ENCODE assay signal across 16 mouse cellular contexts in the genomic region with DNA sequence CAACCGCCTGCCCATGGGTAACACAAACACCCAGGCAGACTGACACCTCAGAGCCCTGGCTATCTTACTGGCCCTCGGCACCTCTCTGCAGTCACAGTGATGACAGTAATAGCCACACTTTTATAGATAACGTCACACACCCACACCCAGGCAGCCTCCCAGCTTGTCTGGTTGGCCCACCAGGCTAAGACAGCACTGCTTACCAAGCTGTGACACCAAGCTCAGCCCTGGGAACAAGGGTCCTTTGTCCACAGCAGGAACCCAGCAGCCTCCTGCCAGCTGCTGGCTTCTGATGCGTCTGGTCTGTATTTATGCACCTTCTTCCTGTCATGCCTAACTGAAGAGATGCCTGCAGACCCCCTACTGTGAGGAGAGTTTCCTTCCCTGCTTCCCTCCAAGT. TPM values are rescaled to one million over a fixed set of nuclear protein-coding genes. Genes with fewer than 3 reads are reported as not detected.
A peak's percentile ranks its signal among the peaks of the same experiment; 100 is the strongest.
DNase-seq lines count a peak whose midpoint lies in the region; ATAC-seq lines count a peak whose summit lies in the region.
"Had no signal": no experiment of that assay in that cellular context is flagged by ENCODE, and none has a peak within 500 bp of the region (broad histone marks: within the 10 kb centered on the region; RNA-seq: fewer than 3 reads in every experiment).

No protein-coding gene starts in this region.

- 0 out of 2 replicates have a peak, but pooled peaks have one; percentile 56 for ATAC-seq in heart, embryonic 11.5 days (replicated peaks; ENCODE audit: insufficient number of reproducible peaks, low FRiP score, low TSS enrichment)
- ATAC-seq in limb, embryonic 15.5 days (ENCODE audit: insufficient number of reproducible peaks, low FRiP score, low TSS enrichment, low read depth), result no peak
- ATAC-seq: inflammation-experienced regulatory T-cells, adult 6 months had no signal

- H3K9ac ChIP-seq in heart, embryonic 11.5 days (ENCODE audit: low read depth, low read length), result no peak overlapping the region
- H3K9ac ChIP-seq in limb, embryonic 15.5 days, result no peak overlapping the region
- H3K9ac ChIP-seq: liver, embryonic 15.5 days had no signal

- H3K4me2 ChIP-seq in heart, embryonic 11.5 days, result no peak overlapping the region
- no peak overlapping the region for H3K4me2 ChIP-seq in limb, embryonic 15.5 days
- H3K4me2 ChIP-seq: liver, embryonic 15.5 days had no signal

- DNase-seq in heart, postnatal 10 days, result no peak
- DNase-seq in layer of hippocampus, postnatal 36 days, result peak; percentile 11 to 16
- DNase-seq in layer of hippocampus, adult 9-10 months (ENCODE audit: low spot score), result no peak
- peak; percentile 18 for DNase-seq in embryo, embryonic 10.5 days (ENCODE audit: low spot score)
- no peak for DNase-seq in frontal cortex, postnatal 10 days (ENCODE audit: low spot score in 2 of 2)
- no peak for DNase-seq in lung, adult 18-20 months
- DNase-seq: cerebellum, postnatal 14 days; gastrocnemius, adult 2 months; kidney, postnatal 14 days; thymus, adult 2 months had no signal

- H3K9me3 ChIP-seq in heart, embryonic 11.5 days (replicated peaks; ENCODE audit: control insufficient read depth, low read length), result no peaks in the 10 kb centered on the region
- H3K9me3 ChIP-seq in limb, embryonic 15.5 days, result no peaks in the 10 kb centered on the region
- H3K9me3 ChIP-seq: G1E; liver, embryonic 15.5 days had no signal

- H3K4me3 ChIP-seq in heart, embryonic 11.5 days (ENCODE audit: low read depth, low read length), result no peak overlapping the region
- H3K4me3 ChIP-seq in limb, embryonic 15.5 days, result no peak overlapping the region
- H3K4me3 ChIP-seq: gastrocnemius, adult 2 months; liver, embryonic 15.5 days had no signal

- WGBS in heart, embryonic 11.5 days (ENCODE audit: insufficient replicate concordance), result 14% methylated on average over 4 of the region's 4 CpGs
- WGBS in limb, embryonic 15.5 days, result 40% methylated on average over 4 of the region's 4 CpGs

- 0 out of 2 replicates have a peak overlapping the region, but pooled peaks have one; percentile 8 for H3K27ac ChIP-seq in heart, embryonic 11.5 days (ENCODE audit: low read depth, low read length)
- peak overlapping the region; percentile 55; the same call in 1 of the 2 replicates for H3K27ac ChIP-seq in limb, embryonic 15.5 days
- H3K27ac ChIP-seq: gastrocnemius, adult 2 months; liver, embryonic 15.5 days; macrophage had no signal

- no peaks in the 10 kb centered on the region for H3K36me3 ChIP-seq in heart, embryonic 11.5 days (ENCODE audit: control insufficient read depth, insufficient read depth, low read length)
- H3K36me3 ChIP-seq in limb, embryonic 15.5 days, result no peaks in the 10 kb centered on the region
- H3K36me3 ChIP-seq: G1E; liver, embryonic 15.5 days had no signal

- peaks cover 31% of the 10 kb centered on the region for H3K4me1 ChIP-seq in heart, embryonic 11.5 days (ENCODE audit: control insufficient read depth, insufficient read depth, low read length)
- peaks cover 35% of the 10 kb centered on the region for H3K4me1 ChIP-seq in limb, embryonic 15.5 days
- H3K4me1 ChIP-seq: liver, embryonic 15.5 days had no signal

- peaks cover 3% of the 10 kb centered on the region; the same call in 1 of the 2 replicates for H3K27me3 ChIP-seq in heart, embryonic 11.5 days (ENCODE audit: control insufficient read depth, insufficient read depth, low read length)
- no peaks in the 10 kb centered on the region for H3K27me3 ChIP-seq in limb, embryonic 15.5 days
- H3K27me3 ChIP-seq: liver, embryonic 15.5 days had no signal

- intact Hi-C loops in heart, postnatal 10 days (cut with DNase I), result no loop called here

RNA-seq across cellular contexts. Expression of a gene that starts 38.3 kb away (rescaled TPM):
- 10.5 and 11.4 TPM in 2 replicates for polyA plus RNA-seq in heart, embryonic 11.5 days (2014; fragmentation: Nextera tagmentation; extraction: Ambion mirVana)
- total RNA-seq in heart, postnatal 10 days (2021), result 10 to 100 TPM; 27.6 to 29.8 TPM
- total RNA-seq in layer of hippocampus, postnatal 36 days (2021), result 10 to 100 TPM; 26.3 to 28.8 TPM
- 11.6 and 12.4 TPM in 2 replicates for polyA plus RNA-seq in limb, embryonic 15.5 days (2015; fragmentation: Nextera tagmentation; extraction: Ambion mirVana)

RNA-seq across cellular contexts. Expression of a gene that starts 46.2 kb away (rescaled TPM):
- 4.6 and 4.9 TPM in 2 replicates for polyA plus RNA-seq in heart, embryonic 11.5 days (2014; fragmentation: Nextera tagmentation; extraction: Ambion mirVana)
- 1 to 10 TPM; 3.4 TPM for total RNA-seq in heart, postnatal 10 days (2021)
- total RNA-seq in layer of hippocampus, postnatal 36 days (2021), result 1 to 10 TPM; 7.6 to 9.1 TPM
- 9.0 and 9.1 TPM in 2 replicates for polyA plus RNA-seq in limb, embryonic 15.5 days (2015; fragmentation: Nextera tagmentation; extraction: Ambion mirVana)

RNA-seq across cellular contexts. Expression of a gene that starts 58.5 kb away (rescaled TPM):
- 3.7 and 4.1 TPM in 2 replicates for polyA plus RNA-seq in heart, embryonic 11.5 days (2014; fragmentation: Nextera tagmentation; extraction: Ambion mirVana)
- total RNA-seq in heart, postnatal 10 days (2021), result 10 to 100 TPM; 69.0 to 86.6 TPM
- 1 to 10 TPM; 3.8 to 7.3 TPM for total RNA-seq in layer of hippocampus, postnatal 36 days (2021)
- 72.3 and 92.9 TPM in 2 replicates for polyA plus RNA-seq in limb, embryonic 15.5 days (2015; fragmentation: Nextera tagmentation; extraction: Ambion mirVana)
- total RNA-seq: G1E had no signal
- polyA plus RNA-seq: G1E; inflammation-experienced regulatory T-cells, adult 6 months had no signal

Comparison
In these comparisons a context has a peak if more than half of its experiments do, and no peak if none do; other contexts are left out.
1. DNase-seq: peak in layer of hippocampus, postnatal 36 days (2 of 2) and embryo, embryonic 10.5 days (single experiment); none in heart, postnatal 10 days (0 of 2), layer of hippocampus, adult 9-10 months (single experiment), frontal cortex, postnatal 10 days (0 of 2) and lung, adult 18-20 months (0 of 2).
2. RNA of a gene that starts 58.5 kb away (total RNA-seq): 69.0 to 86.6 TPM in heart, postnatal 10 days; 3.8 to 7.3 TPM in layer of hippocampus, postnatal 36 days; every median in the first group is over 4 times any median in the second.